Mouse (Mus musculus): Measurements from ENCODE around the gene Gjb1. TPM values are rescaled to one million over a fixed set of nuclear protein-coding genes. Genes with fewer than 3 reads are reported as not detected.
"Not testable (repeated sequence)": the region's sequence is repeated elsewhere in the genome, so short reads cannot be mapped to it uniquely, and the experiment has no call there.

Gjb1 gene
- polyA plus RNA-seq, 1 experiment from 2014 or later = 0.18 TPM

- no peak for ATAC-seq (replicated peaks; ENCODE audit: insufficient number of reproducible peaks, low FRiP score, low TSS enrichment, low read depth)
- no peak overlapping the region for H3K4me3 ChIP-seq (ENCODE audit: low read depth, low read length)
- no peak overlapping the region for H3K4me2 ChIP-seq (ENCODE audit: low read depth, low read length)
- DNase-seq (ENCODE audit: low spot score) = no peak
- no peaks in the 10 kb centered on the region for H3K36me3 ChIP-seq (replicated peaks; ENCODE audit: control insufficient read depth, insufficient read depth, low read depth, low read length)
- no peak overlapping the region for H3K9ac ChIP-seq (replicated peaks; ENCODE audit: low read length)
- H3K9me3 ChIP-seq (replicated peaks; ENCODE audit: control insufficient read depth, low read length) = no peaks in the 10 kb centered on the region
- H3K27ac ChIP-seq (replicated peaks; ENCODE audit: low read depth, low read length) = no peak overlapping the region
- no peaks in the 10 kb centered on the region for H3K27me3 ChIP-seq (ENCODE audit: control insufficient read depth, insufficient read depth, low read length)
- 61% methylated on average over 4 of the region's 4 CpGs for WGBS
- no peaks in the 10 kb centered on the region for H3K4me1 ChIP-seq (ENCODE audit: control insufficient read depth, insufficient read depth, low read length)
Measured at GRCm38 (mm10) chrX:101346475-101346874, 29.7 kb upstream of the Gjb1 start.

GRCm38 (mm10) chrX:101351188-101351587 lies 25.0 kb upstream of the Gjb1 start:
- no peak overlapping the region for H3K4me3 ChIP-seq (ENCODE audit: low read depth, low read length)
- no peaks in the 10 kb centered on the region for H3K27me3 ChIP-seq (ENCODE audit: control insufficient read depth, insufficient read depth, low read length)
- WGBS = 74% methylated on average over 4 of the region's 4 CpGs
- no peak overlapping the region for H3K4me2 ChIP-seq (ENCODE audit: low read depth, low read length)
- no peaks in the 10 kb centered on the region for H3K36me3 ChIP-seq (replicated peaks; ENCODE audit: control insufficient read depth, insufficient read depth, low read depth, low read length)
- no peaks in the 10 kb centered on the region for H3K9me3 ChIP-seq (replicated peaks; ENCODE audit: control insufficient read depth, low read length)
- DNase-seq (ENCODE audit: low spot score) (no peak), ATAC-seq (replicated peaks; ENCODE audit: insufficient number of reproducible peaks, low FRiP score, low TSS enrichment, low read depth) (no peak)
- no peak overlapping the region for H3K9ac ChIP-seq (replicated peaks; ENCODE audit: low read length)
- H3K27ac ChIP-seq (replicated peaks; ENCODE audit: low read depth, low read length) = no peak overlapping the region
- no peaks in the 10 kb centered on the region for H3K4me1 ChIP-seq (ENCODE audit: control insufficient read depth, insufficient read depth, low read length)

- WGBS = 67% methylated on average over 4 of the region's 4 CpGs
- H3K27ac ChIP-seq (replicated peaks; ENCODE audit: low read depth, low read length); ATAC-seq (replicated peaks; ENCODE audit: insufficient number of reproducible peaks, low FRiP score, low TSS enrichment, low read depth); H3K36me3 ChIP-seq (replicated peaks; ENCODE audit: control insufficient read depth, insufficient read depth, low read depth, low read length); H3K4me3 ChIP-seq (ENCODE audit: low read depth, low read length); H3K4me2 ChIP-seq (ENCODE audit: low read depth, low read length); DNase-seq (ENCODE audit: low spot score); H3K9me3 ChIP-seq (replicated peaks; ENCODE audit: control insufficient read depth, low read length); H3K27me3 ChIP-seq (ENCODE audit: control insufficient read depth, insufficient read depth, low read length); H3K9ac ChIP-seq (replicated peaks; ENCODE audit: low read length); H3K4me1 ChIP-seq (ENCODE audit: control insufficient read depth, insufficient read depth, low read length): not testable (repeated sequence)
Measured at GRCm38 (mm10) chrX:101358902-101359301, 17.3 kb upstream of the Gjb1 start.

GRCm38 (mm10) chrX:101369001-101369400 lies 7.2 kb upstream of the Gjb1 start:
- no peaks in the 10 kb centered on the region for H3K4me1 ChIP-seq (ENCODE audit: control insufficient read depth, insufficient read depth, low read length)
- no peak overlapping the region for H3K4me3 ChIP-seq (ENCODE audit: low read depth, low read length)
- DNase-seq (ENCODE audit: low spot score) = no peak
- 66% methylated on average over 7 of the region's 7 CpGs for WGBS
- no peaks in the 10 kb centered on the region for H3K27me3 ChIP-seq (ENCODE audit: control insufficient read depth, insufficient read depth, low read length)
- no peaks in the 10 kb centered on the region for H3K36me3 ChIP-seq (replicated peaks; ENCODE audit: control insufficient read depth, insufficient read depth, low read depth, low read length)
- ATAC-seq (replicated peaks; ENCODE audit: insufficient number of reproducible peaks, low FRiP score, low TSS enrichment, low read depth) = no peak
- H3K9me3 ChIP-seq (replicated peaks; ENCODE audit: control insufficient read depth, low read length) = no peaks in the 10 kb centered on the region
- no peak overlapping the region for H3K4me2 ChIP-seq (ENCODE audit: low read depth, low read length)
- no peak overlapping the region for H3K27ac ChIP-seq (replicated peaks; ENCODE audit: low read depth, low read length)
- no peak overlapping the region for H3K9ac ChIP-seq (replicated peaks; ENCODE audit: low read length)

DNA sequence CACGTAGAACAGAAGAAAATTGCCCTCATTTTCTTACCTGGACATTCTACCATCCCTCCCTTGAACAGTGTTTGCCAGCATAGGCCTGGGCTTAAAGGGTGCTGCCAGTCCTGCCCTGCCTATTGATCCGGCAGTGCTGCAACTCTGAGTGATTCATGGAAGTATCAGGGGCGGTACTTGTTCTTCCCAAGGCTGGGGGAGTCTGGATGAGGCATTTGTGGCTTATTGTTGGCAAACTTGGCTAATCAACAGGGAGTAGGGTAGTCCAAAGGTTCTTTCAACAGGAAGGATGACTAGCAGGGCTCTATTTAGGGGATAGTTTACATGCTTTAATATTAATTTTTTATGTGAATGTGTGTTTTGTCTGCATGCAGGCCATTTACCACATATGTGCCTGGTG lies 5.6 kb upstream of the Gjb1 start:
- no peaks in the 10 kb centered on the region for H3K4me1 ChIP-seq (ENCODE audit: control insufficient read depth, insufficient read depth, low read length)
- no peak overlapping the region for H3K4me2 ChIP-seq (ENCODE audit: low read depth, low read length)
- DNase-seq (ENCODE audit: low spot score) (no peak), ATAC-seq (replicated peaks; ENCODE audit: insufficient number of reproducible peaks, low FRiP score, low TSS enrichment, low read depth) (no peak)
- no peaks in the 10 kb centered on the region for H3K27me3 ChIP-seq (ENCODE audit: control insufficient read depth, insufficient read depth, low read length)
- H3K9me3 ChIP-seq (replicated peaks; ENCODE audit: control insufficient read depth, low read length) = no peaks in the 10 kb centered on the region
- H3K4me3 ChIP-seq (ENCODE audit: low read depth, low read length) = no peak overlapping the region
- 61% methylated on average over 3 of the region's 3 CpGs for WGBS
- no peaks in the 10 kb centered on the region for H3K36me3 ChIP-seq (replicated peaks; ENCODE audit: control insufficient read depth, insufficient read depth, low read depth, low read length)
- no peak overlapping the region for H3K27ac ChIP-seq (replicated peaks; ENCODE audit: low read depth, low read length)
- H3K9ac ChIP-seq (replicated peaks; ENCODE audit: low read length) = no peak overlapping the region

DNA sequence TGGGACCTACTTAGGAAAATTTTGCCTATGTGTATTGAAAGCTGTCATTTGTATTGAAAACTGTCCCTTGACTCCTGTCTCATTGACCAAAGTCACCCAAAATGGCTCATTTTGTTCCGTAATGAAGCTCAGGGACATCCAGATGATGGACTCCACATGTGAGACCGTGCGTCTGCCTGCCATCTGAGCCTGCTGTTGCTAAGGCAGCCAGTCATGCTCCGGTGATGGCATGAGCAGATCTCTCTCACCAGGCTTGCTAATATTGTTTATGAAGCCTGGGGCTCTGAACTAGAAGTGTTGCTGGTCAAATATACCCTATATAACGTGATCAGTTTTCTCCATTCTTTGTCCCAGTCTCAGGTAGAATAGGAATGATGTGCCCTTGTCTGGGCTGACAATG lies 3.2 kb upstream of the Gjb1 start:
- Histone ChIP-seq H3K36me3 (replicated peaks; ENCODE audit: control insufficient read depth, insufficient read depth, low read depth, low read length) (no peaks in the 10 kb centered on the region), H3K4me3 (ENCODE audit: low read depth, low read length) (no peak overlapping the region), H3K4me2 (ENCODE audit: low read depth, low read length) (no peak overlapping the region), H3K27ac (replicated peaks; ENCODE audit: low read depth, low read length) (no peak overlapping the region), H3K4me1 (ENCODE audit: control insufficient read depth, insufficient read depth, low read length) (no peaks in the 10 kb centered on the region), H3K27me3 (ENCODE audit: control insufficient read depth, insufficient read depth, low read length) (no peaks in the 10 kb centered on the region), H3K9ac (replicated peaks; ENCODE audit: low read length) (no peak overlapping the region), H3K9me3 (replicated peaks; ENCODE audit: control insufficient read depth, low read length) (no peaks in the 10 kb centered on the region)
- ATAC-seq (replicated peaks; ENCODE audit: insufficient number of reproducible peaks, low FRiP score, low TSS enrichment, low read depth) = no peak
- WGBS = 55% methylated on average over 5 of the region's 5 CpGs
- DNase-seq (ENCODE audit: low spot score) = no peak

DNA sequence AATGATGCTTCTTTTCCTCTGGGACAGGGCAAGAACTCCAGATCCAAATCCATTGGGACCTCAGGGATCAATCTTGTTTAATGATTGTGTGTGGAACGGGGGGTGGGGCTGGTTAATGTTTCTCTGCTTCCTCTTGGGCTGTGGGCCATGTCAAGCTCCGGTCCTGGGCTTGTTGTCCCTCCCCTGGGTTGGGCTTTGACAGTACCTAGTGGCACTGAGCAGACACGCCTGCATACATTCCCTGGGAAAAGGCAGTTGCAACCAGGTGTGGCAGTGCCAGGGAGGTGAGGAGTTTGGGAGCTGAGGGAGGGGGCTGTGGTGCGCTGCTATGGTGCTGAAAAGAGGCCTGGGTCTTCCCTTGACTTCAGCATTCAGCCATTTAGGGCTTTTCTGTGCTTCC lies 898 bp downstream of the Gjb1 start:
- no peaks in the 10 kb centered on the region for H3K36me3 ChIP-seq (replicated peaks; ENCODE audit: control insufficient read depth, insufficient read depth, low read depth, low read length)
- H3K4me2 ChIP-seq (ENCODE audit: low read depth, low read length) = no peak overlapping the region
- H3K4me1 ChIP-seq (ENCODE audit: control insufficient read depth, insufficient read depth, low read length) = no peaks in the 10 kb centered on the region
- H3K27ac ChIP-seq (replicated peaks; ENCODE audit: low read depth, low read length) = no peak overlapping the region
- 72% methylated on average over 4 of the region's 4 CpGs for WGBS
- no peak for DNase-seq (ENCODE audit: low spot score)
- no peaks in the 10 kb centered on the region for H3K9me3 ChIP-seq (replicated peaks; ENCODE audit: control insufficient read depth, low read length)
- H3K27me3 ChIP-seq (ENCODE audit: control insufficient read depth, insufficient read depth, low read length) = no peaks in the 10 kb centered on the region
- no peak overlapping the region for H3K9ac ChIP-seq (replicated peaks; ENCODE audit: low read length)
- H3K4me3 ChIP-seq (ENCODE audit: low read depth, low read length) = no peak overlapping the region
- ATAC-seq (replicated peaks; ENCODE audit: insufficient number of reproducible peaks, low FRiP score, low TSS enrichment, low read depth) = no peak

- DNase-seq (ENCODE audit: low spot score) = no peak
- WGBS = 56% methylated on average over 1 of the region's 1 CpGs
- no peak overlapping the region for H3K9ac ChIP-seq (replicated peaks; ENCODE audit: low read length)
- no peaks in the 10 kb centered on the region for H3K4me1 ChIP-seq (ENCODE audit: control insufficient read depth, insufficient read depth, low read length)
- no peak overlapping the region for H3K4me3 ChIP-seq (ENCODE audit: low read depth, low read length)
- peaks cover 16% of the 10 kb centered on the region for H3K27me3 ChIP-seq (ENCODE audit: control insufficient read depth, insufficient read depth, low read length)
- H3K36me3 ChIP-seq (replicated peaks; ENCODE audit: control insufficient read depth, insufficient read depth, low read depth, low read length) = no peaks in the 10 kb centered on the region
- no peak overlapping the region for H3K4me2 ChIP-seq (ENCODE audit: low read depth, low read length)
- H3K9me3 ChIP-seq (replicated peaks; ENCODE audit: control insufficient read depth, low read length) = no peaks in the 10 kb centered on the region
- H3K27ac ChIP-seq (replicated peaks; ENCODE audit: low read depth, low read length) = no peak overlapping the region
- no peak for ATAC-seq (replicated peaks; ENCODE audit: insufficient number of reproducible peaks, low FRiP score, low TSS enrichment, low read depth)
Measured at GRCm38 (mm10) chrX:101379744-101380143, 3.6 kb downstream of the Gjb1 start.

Data from embryonic facial prominence, embryonic 11.5 days (tissue).